Mouse (Mus musculus) megakaryocyte progenitor cell, adult 5-6 weeks (primary cell): Measurements from ENCODE around the gene Jak3. TPM values are rescaled to one million over a fixed set of nuclear protein-coding genes. Genes with fewer than 3 reads are reported as not detected.
"Not testable (repeated sequence)": the region's sequence is repeated elsewhere in the genome, so short reads cannot be mapped to it uniquely, and the experiment has no call there.

Experiments
- ATAC-seq: replicated peaks from 2 replicates; pipeline ENCODE4 v1.8.0; 2016; ENCODE audit warnings: mild to moderate bottlenecking, moderate TSS enrichment, inconsistent platforms; ENCODE audit not compliant: poor library complexity
- total RNA-seq, 2 experiments: library from RNA; stranded (forward) in 1 of 2; stranded (reverse) in 1 of 2; fragments of 157-497, 149-512 nt in 1 of 2; fragments of 200-1000 nt in 1 of 2; gene quantifications; 2 replicates each; pipeline versions ENCODE4 v1.2.3 to v1.2.4; 2015 to 2017

Jak3 gene
- total RNA-seq, 2 experiments from 2014 or later: 9.3 to 9.9 TPM

GRCm38 (mm10) chr8:71684701-71685100 lies 8.6 kb downstream of the Jak3 start:
- no peak for ATAC-seq

GRCm38 (mm10) chr8:71685573-71685972 lies 9.5 kb downstream of the Jak3 start:
- ATAC-seq: no peak

- no peak for ATAC-seq
Observed at GRCm38 (mm10) chr8:71686143-71686734, 10.1 kb downstream of the Jak3 start.

- ATAC-seq: no peak
Observed at GRCm38 (mm10) chr8:71687616-71688015, 11.5 kb downstream of the Jak3 start.

GRCm38 (mm10) chr8:71689028-71689427 lies 12.9 kb downstream of the Jak3 start, which contains the start of gene Insl3:
Gene Insl3, plus strand, starts transcription at chr8:71689214.
- ATAC-seq: no peak

- ATAC-seq: peak; percentile 51
Observed at GRCm38 (mm10) chr8:71692509-71692908, 16.4 kb downstream of the Jak3 start.

- ATAC-seq: peak; percentile 47; the same call in 1 of the 2 replicates
Observed at GRCm38 (mm10) chr8:71693166-71694041, 17.3 kb downstream of the Jak3 start.

GRCm38 (mm10) chr8:71695456-71695855 lies 19.4 kb downstream of the Jak3 start:
- not testable (repeated sequence) for ATAC-seq

- peak; percentile 16; the same call in 1 of the 2 replicates for ATAC-seq
Observed at GRCm38 (mm10) chr8:71700493-71701269, 24.6 kb downstream of the Jak3 start.

- no peak for ATAC-seq
Observed at GRCm38 (mm10) chr8:71701414-71702086, 25.5 kb downstream of the Jak3 start, which contains the start of gene B3gnt3. Gene B3gnt3, minus strand, starts transcription at chr8:71701789.

GRCm38 (mm10) chr8:71702087-71702432 lies 26.0 kb downstream of the Jak3 start:
- ATAC-seq: peak; percentile 65

- ATAC-seq: peak; percentile 82
Observed at GRCm38 (mm10) chr8:71702923-71703322, 26.8 kb downstream of the Jak3 start.

GRCm38 (mm10) chr8:71703400-71703799 lies 27.3 kb downstream of the Jak3 start:
- ATAC-seq: not testable (repeated sequence)

GRCm38 (mm10) chr8:71707874-71708273 lies 31.8 kb downstream of the Jak3 start:
- peak; percentile 66 for ATAC-seq

GRCm38 (mm10) chr8:71709134-71709799 lies 33.2 kb downstream of the Jak3 start:
- no peak for ATAC-seq

GRCm38 (mm10) chr8:71709800-71710446 lies 33.8 kb downstream of the Jak3 start:
- ATAC-seq: peak; percentile 83

GRCm38 (mm10) chr8:71711574-71711973 lies 35.5 kb downstream of the Jak3 start:
- no peak for ATAC-seq

- ATAC-seq: no peak
Observed at GRCm38 (mm10) chr8:71715531-71715930, 39.4 kb downstream of the Jak3 start.

GRCm38 (mm10) chr8:71716561-71717053 lies 40.5 kb downstream of the Jak3 start:
- ATAC-seq: no peak
